Mouse (Mus musculus) liver, postnatal 0 days (tissue): ENCODE measurements at regions not wholly inside any gene's neighbourhood (a gene's known extent, or its start where the extent isn't known, plus 50 kb on each side); places are given as distances from the start of the nearest gene placed in this dataset.

Source experiments
- ATAC-seq: fragments of 200-750 bp; cut with Nextera tagmentation; 2 replicates; pipeline ENCODE4 v1.8.0; 2017; ENCODE audit warnings: mild to moderate bottlenecking, moderate library complexity
- DNase-seq: peaks from one replicate; pipeline ENCODE4 v3.0.0-alpha.2; 2016
- H3K27ac ChIP-seq: fragments of 300-500 bp; sonication (generic); 2 replicates; pipeline ENCODE4 v1.5.1; 2014; ENCODE audit warnings: antibody characterized with exemption, moderate library complexity, mild to moderate bottlenecking, low read depth
- H3K27me3 ChIP-seq: fragments of 300-500 bp; sonication (generic); 2 replicates; pipeline ENCODE4 v1.6.1; 2014; ENCODE audit warnings: low read length, control low read depth, mixed read lengths; ENCODE audit not compliant: insufficient read depth
- H3K36me3 ChIP-seq: fragments of 300-500 bp; sonication (generic); replicated peaks from 2 replicates; pipeline ENCODE4 v1.6.1; 2014; ENCODE audit warnings: mild to moderate bottlenecking, control low read depth, low read length, moderate library complexity, mixed read lengths; ENCODE audit not compliant: insufficient read depth
- H3K4me1 ChIP-seq: fragments of 300-500 bp; sonication (generic); 2 replicates; pipeline ENCODE4 v1.6.1; 2014; ENCODE audit warnings: antibody characterized with exemption, mild to moderate bottlenecking, control low read depth; ENCODE audit not compliant: insufficient read depth
- H3K4me2 ChIP-seq: fragments of 300-500 bp; sonication (generic); 2 replicates; pipeline ENCODE4 v1.6.1; 2014; ENCODE audit warnings: low read depth, mild to moderate bottlenecking, low read length, moderate library complexity, mixed read lengths
- H3K4me3 ChIP-seq: fragments of 300-500 bp; sonication (generic); 2 replicates; pipeline ENCODE4 v1.5.1; 2014; ENCODE audit warnings: low read depth, low read length
- H3K9ac ChIP-seq: fragments of 300-500 bp; sonication (generic); replicated peaks from 2 replicates; pipeline ENCODE4 v1.6.1; 2014; ENCODE audit warnings: mild to moderate bottlenecking, moderate library complexity
- H3K9me3 ChIP-seq: fragments of 300-500 bp; sonication (generic); 2 replicates; pipeline ENCODE4 v1.6.1; 2016; ENCODE audit warnings: mild to moderate bottlenecking, control low read depth, low read length, mixed read lengths
- CTCF ChIP-seq: sonication (generic); IDR thresholded peaks from 2 replicates; pipeline ENCODE4 v1.5.1; 2016; ENCODE audit warnings: antibody characterized with exemption, low read depth
- EP300 ChIP-seq: IDR thresholded peaks from 2 replicates; pipeline ENCODE4 v1.6.1; 2016; ENCODE audit warnings: antibody characterized with exemption, low read depth, mild to moderate bottlenecking
- WGBS: fragments of 180-500 bp; shearing (Covaris S2); extraction: QIAGEN DNeasy Blood & Tissue Kit; methylation state at CpG from one replicate; pipeline ENCODE4 v1.1.7; 2014; ENCODE audit not compliant: insufficient replicate concordance; 5-methylcytosine and 5-hydroxymethylcytosine counted together

GRCm38 (mm10) chr17:85866581-85866980, 178.5 kb upstream of the Six2 start:
- no peak overlapping the region for H3K27ac ChIP-seq
- ATAC-seq (no peak), DNase-seq (no peak)
- H3K4me2 ChIP-seq: no peak overlapping the region
- no peak overlapping the region for H3K4me3 ChIP-seq
- H3K36me3 ChIP-seq: no peaks in the 10 kb centered on the region
- no peak overlapping the region for H3K9ac ChIP-seq
- H3K9me3 ChIP-seq: no peaks in the 10 kb centered on the region
- WGBS: 81% methylated on average over 3 of the region's 3 CpGs
- no peaks in the 10 kb centered on the region for H3K4me1 ChIP-seq
- peaks cover 4% of the 10 kb centered on the region; the same call in 1 of the 2 replicates for H3K27me3 ChIP-seq
- no peak for TF ChIP-seq EP300
- TF ChIP-seq CTCF: no peak

- no peak for TF ChIP-seq EP300
- H3K9me3 ChIP-seq: no peaks in the 10 kb centered on the region
- 83% methylated on average over 4 of the region's 4 CpGs for WGBS
- H3K4me1 ChIP-seq: no peaks in the 10 kb centered on the region
- peaks cover 4% of the 10 kb centered on the region; the same call in 1 of the 2 replicates for H3K27me3 ChIP-seq
- H3K27ac ChIP-seq: no peak overlapping the region
- H3K36me3 ChIP-seq: no peaks in the 10 kb centered on the region
- H3K4me2 ChIP-seq: no peak overlapping the region
- ATAC-seq (no peak), DNase-seq (no peak)
- no peak overlapping the region for H3K4me3 ChIP-seq
- H3K9ac ChIP-seq: no peak overlapping the region
Observed at GRCm38 (mm10) chr17:85865940-85866339, 177.9 kb upstream of the Six2 start.

- Histone ChIP-seq H3K4me3 (no peak overlapping the region), H3K9ac (no peak overlapping the region), H3K9me3 (no peaks in the 10 kb centered on the region), H3K36me3 (no peaks in the 10 kb centered on the region), H3K4me1 (no peaks in the 10 kb centered on the region), H3K27ac (no peak overlapping the region), H3K27me3 (0 out of 2 replicates have a peak, but pooled peaks cover 4% of the 10 kb centered on the region), H3K4me2 (no peak overlapping the region)
- DNase-seq (no peak), ATAC-seq (no peak)
- no peak for TF ChIP-seq EP300
- TF ChIP-seq CTCF: no peak
- 84% methylated on average over 9 of the region's 9 CpGs for WGBS
Observed at GRCm38 (mm10) chr17:85861328-85861727, 173.3 kb upstream of the Six2 start.

- TF ChIP-seq CTCF (no peak), EP300 (no peak)
- 55% methylated on average over 4 of the region's 4 CpGs for WGBS
- DNase-seq: no peak
- no peak overlapping the region for H3K4me3 ChIP-seq
- H3K9me3 ChIP-seq: no peaks in the 10 kb centered on the region
- H3K4me2 ChIP-seq: no peak overlapping the region
- no peak for ATAC-seq
- 0 out of 2 replicates have a peak, but pooled peaks cover 4% of the 10 kb centered on the region for H3K27me3 ChIP-seq
- H3K36me3 ChIP-seq: no peaks in the 10 kb centered on the region
- no peaks in the 10 kb centered on the region for H3K4me1 ChIP-seq
- H3K9ac ChIP-seq: no peak overlapping the region
- no peak overlapping the region for H3K27ac ChIP-seq
Observed at GRCm38 (mm10) chr17:85860797-85861196, 172.7 kb upstream of the Six2 start.

GRCm38 (mm10) chr17:85859926-85860707, 172.0 kb upstream of the Six2 start:
- DNase-seq (no peak), ATAC-seq (no peak)
- H3K36me3 ChIP-seq: no peaks in the 10 kb centered on the region
- H3K4me2 ChIP-seq: no peak overlapping the region
- H3K9me3 ChIP-seq: no peaks in the 10 kb centered on the region
- no peak overlapping the region for H3K4me3 ChIP-seq
- H3K9ac ChIP-seq: no peak overlapping the region
- TF ChIP-seq EP300 (no peak), CTCF (no peak)
- H3K27ac ChIP-seq: no peak overlapping the region
- WGBS: 75% methylated on average over 15 of the region's 15 CpGs
- 0 out of 2 replicates have a peak, but pooled peaks cover 4% of the 10 kb centered on the region for H3K27me3 ChIP-seq
- no peaks in the 10 kb centered on the region for H3K4me1 ChIP-seq

GRCm38 (mm10) chr17:85858516-85858915, 170.4 kb upstream of the Six2 start:
- no peaks in the 10 kb centered on the region for H3K4me1 ChIP-seq
- no peak overlapping the region for H3K9ac ChIP-seq
- ATAC-seq (no peak), DNase-seq (no peak)
- H3K27me3 ChIP-seq: 0 out of 2 replicates have a peak, but pooled peaks cover 4% of the 10 kb centered on the region
- H3K36me3 ChIP-seq: no peaks in the 10 kb centered on the region
- no peak overlapping the region for H3K4me2 ChIP-seq
- no peak for TF ChIP-seq EP300
- no peak for TF ChIP-seq CTCF
- H3K9me3 ChIP-seq: no peaks in the 10 kb centered on the region
- WGBS: 75% methylated on average over 2 of the region's 2 CpGs
- H3K27ac ChIP-seq: no peak overlapping the region
- no peak overlapping the region for H3K4me3 ChIP-seq
